Mouse (Mus musculus): ENCODE data around the gene Auh. TPM values are rescaled to one million over a fixed set of nuclear protein-coding genes. Genes with fewer than 3 reads are reported as not detected.

Auh gene
- total RNA-seq, 2 experiments from 2014 or later = 48.1 to 48.8 TPM

GRCm38 (mm10) chr13:52921966-52922365 is 7.5 kb downstream of the Auh start:
- no peak for DNase-seq

- no peak for DNase-seq
Observed at GRCm38 (mm10) chr13:52921065-52921825, 8.2 kb downstream of the Auh start.

DNA sequence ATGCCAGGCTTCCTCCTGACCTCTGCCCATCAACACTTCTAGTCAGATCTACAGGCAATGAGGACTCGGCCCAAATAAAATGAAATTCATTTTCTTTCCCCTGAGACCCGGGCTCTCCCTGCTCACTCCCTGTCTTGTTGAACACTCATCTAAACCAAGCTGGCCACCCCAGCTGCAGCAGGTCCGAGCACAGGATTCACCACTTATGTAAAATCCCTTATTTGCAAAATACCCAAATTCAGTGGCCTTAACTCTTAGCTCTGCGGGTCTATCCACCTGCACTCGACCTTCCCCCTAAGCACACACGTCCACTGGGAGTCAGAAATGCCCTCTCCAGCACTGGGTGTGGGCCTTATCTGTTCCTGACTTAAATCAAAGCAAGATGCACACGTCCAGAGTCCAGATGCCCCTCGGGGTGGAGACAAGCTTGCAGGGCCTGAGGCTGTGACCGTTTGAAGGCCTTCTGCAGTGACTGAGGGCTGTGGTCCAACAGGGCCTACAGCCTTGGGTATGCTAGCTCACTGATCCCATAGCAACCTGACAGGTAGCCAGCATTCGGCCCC is 9.6 kb downstream of the Auh start:
- no peak for DNase-seq

- DNase-seq = no peak
Observed at GRCm38 (mm10) chr13:52918333-52918732, 11.1 kb downstream of the Auh start.

GRCm38 (mm10) chr13:52914591-52915110 is 14.8 kb downstream of the Auh start:
- no peak for DNase-seq

DNA sequence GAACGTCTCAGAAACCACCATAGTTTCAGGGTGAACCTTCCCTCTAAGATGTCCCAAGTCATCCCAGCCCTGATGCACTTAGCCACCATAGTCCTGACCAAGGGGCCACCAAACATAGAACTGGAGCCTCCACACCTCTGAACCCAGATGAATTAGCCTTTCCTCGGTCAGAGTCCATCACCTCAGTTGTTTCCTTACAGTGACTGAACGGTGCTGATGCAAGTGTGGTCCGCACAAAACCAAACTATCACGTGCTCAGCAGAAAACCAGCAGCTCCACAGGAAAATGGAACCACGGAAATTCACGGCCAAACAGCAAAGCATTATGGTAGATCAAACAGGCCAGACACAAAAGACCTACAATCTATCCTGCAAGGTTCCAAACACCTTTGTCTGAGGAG is 15.6 kb downstream of the Auh start:
- DNase-seq = no peak

GRCm38 (mm10) chr13:52912495-52912894 is 17.0 kb downstream of the Auh start:
- DNase-seq = no peak

DNA sequence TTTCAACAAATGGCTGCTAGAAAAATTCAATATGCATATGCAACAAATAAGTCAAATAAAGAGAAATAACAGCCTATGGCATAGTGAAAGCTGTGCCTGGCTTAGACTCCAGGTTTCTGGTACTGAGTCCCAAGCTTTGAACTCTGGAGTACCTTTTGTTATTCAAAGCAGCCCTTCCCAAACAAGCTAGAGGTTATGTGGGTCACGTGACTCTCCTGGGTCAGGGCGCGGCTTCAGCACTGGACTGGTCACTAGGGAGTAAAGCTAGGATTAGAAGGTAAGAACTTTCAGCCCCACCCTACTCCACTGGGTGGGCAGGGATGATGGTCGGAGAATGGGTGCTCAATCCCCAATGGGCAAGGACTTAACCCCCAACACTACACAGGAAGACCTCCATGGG is 18.2 kb downstream of the Auh start:
- DNase-seq = no peak

DNA sequence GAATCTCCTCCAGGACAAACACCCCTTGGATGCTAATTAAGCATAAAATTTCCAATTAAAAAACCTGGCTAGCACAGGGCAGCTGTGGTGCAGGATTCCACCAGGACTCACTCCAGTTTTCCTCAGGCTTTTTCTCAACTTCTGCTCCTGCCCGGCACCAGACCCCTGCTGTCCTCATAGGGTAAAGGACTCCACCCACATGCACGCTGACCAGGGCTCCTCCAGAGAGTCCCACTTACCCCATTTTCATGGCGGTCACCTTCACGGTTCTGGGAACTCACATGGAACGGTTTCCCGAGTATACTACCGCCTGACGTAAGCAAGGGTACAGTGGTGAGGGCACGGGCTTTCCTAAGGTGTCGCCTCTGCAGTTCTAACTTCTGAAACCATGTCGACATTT is 23.2 kb downstream of the Auh start:
- no peak for DNase-seq

- no peak for DNase-seq
Observed at GRCm38 (mm10) chr13:52904175-52904574, 25.3 kb downstream of the Auh start.

GRCm38 (mm10) chr13:52903767-52904166 is 25.7 kb downstream of the Auh start:
- peak; percentile 28 for DNase-seq

GRCm38 (mm10) chr13:52902517-52902916 is 27.0 kb downstream of the Auh start:
- no peak for DNase-seq

DNA sequence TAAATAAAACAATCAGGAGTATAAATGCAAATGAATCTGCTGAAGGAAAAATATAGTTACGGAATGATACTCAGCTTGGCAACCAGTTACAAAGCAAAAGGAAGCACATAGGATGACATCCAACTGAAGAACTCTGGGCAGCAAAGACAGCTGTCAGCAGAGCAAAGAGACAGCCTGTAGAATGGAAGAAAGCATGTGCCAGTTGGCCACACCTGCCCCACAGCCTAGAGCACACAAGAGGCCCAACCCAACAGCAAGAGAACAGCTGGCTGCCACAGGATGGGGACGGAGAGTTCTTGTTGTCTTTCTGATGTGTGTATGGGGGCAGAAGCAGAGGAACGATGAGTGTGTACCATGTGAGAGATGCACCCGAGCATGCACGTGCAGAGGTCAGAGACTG is 29.8 kb downstream of the Auh start:
- no peak for DNase-seq

DNA sequence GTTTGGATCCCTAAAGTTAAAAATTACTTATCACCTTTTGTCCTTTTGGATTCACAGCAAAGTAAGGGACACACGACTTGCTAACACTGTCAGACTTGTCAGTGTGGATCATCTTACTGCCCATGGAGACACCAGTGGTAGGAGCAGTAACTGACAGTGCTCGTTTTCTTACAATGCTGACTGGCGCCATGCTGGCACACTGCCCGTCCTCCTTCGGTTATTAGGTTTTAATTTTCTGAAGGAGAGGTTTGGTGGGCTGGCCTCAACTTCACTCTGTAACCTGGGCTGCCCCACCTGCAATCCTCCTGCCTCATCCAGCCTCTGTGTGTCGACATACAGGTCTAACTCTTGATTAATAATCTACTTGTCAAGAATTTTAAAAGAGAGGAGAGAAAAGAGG is 31.7 kb downstream of the Auh start:
- no peak for DNase-seq

DNA sequence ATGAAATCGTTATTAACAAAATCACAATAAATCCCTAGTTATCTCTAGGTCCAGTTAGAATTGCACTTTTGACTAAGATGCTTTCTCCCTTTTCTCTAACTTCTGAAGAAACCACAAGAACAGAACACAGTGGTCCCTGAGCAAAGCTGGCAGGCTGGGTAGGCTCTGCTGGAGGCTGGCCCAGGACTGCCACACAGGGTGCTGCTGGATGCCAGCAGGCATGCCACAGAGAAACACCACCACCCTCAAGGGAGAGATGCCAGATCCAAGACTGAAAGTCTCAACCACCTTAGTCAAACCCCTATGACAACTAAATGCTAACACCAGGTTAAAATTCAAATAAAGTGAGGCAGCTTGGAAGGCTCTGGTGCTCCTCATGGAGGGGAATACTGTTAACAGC is 36.7 kb downstream of the Auh start:
- DNase-seq = no peak

DNA sequence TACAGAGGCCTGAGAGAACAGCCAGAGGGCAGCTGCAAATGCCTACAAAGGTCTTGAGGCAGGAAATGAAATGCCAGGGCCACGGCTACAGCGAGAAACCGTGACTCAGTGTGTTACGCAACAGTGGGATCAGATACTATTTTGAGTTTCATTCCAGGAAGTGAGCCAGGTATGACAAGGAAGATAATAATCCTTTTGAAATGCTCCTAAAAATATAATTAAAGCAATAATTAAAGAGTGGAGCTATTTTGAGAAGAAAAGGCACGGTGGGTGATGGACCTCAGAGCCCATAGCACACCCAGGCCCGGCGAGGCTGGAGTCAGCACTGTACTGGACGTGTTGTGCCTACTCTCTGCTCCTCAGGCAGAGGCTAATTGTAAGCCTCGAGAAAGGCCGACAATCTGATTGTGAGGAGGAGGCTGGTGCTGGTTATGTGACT is 37.4 kb downstream of the Auh start:
- DNase-seq = no peak

GRCm38 (mm10) chr13:52890313-52890712 is 39.2 kb downstream of the Auh start:
- DNase-seq = no peak

DNA sequence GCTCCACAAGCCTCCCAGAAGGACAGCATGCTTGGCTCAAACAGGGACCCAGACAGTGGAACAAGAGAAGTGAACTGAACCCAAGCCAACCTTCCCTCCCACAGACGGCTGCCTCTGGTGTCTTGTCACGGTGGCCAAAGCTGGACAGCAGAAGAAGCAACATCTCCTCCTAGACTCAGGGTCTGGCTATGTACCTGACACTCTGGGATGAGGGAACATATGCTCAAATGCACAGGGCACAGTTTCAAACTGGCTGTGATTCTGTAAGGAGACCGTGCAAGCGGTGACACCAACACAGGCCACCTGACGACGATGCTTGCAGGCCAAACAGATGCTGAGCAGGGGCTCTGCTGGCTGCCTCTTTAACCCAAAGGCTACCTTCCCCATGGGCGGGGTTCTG is 42.7 kb downstream of the Auh start:
- no peak for DNase-seq

DNA sequence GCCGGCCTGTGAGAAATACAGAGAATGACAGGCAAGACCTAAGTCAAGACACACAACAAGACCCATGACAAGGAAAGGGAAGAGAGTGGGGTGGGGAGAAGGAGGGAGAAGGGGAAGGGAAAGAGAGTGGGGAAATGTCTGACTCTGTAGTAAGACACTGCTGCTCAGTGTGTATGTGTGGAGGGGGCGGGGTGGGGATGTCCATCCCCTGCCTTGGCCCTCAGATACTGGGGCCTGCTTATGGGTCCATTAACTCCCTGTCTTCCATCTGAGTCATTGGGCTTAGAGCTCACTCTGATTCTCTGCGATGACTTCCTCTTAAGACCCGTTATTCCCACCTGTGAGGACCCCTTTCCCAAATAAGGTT is 45.5 kb downstream of the Auh start:
- DNase-seq = no peak

DNA sequence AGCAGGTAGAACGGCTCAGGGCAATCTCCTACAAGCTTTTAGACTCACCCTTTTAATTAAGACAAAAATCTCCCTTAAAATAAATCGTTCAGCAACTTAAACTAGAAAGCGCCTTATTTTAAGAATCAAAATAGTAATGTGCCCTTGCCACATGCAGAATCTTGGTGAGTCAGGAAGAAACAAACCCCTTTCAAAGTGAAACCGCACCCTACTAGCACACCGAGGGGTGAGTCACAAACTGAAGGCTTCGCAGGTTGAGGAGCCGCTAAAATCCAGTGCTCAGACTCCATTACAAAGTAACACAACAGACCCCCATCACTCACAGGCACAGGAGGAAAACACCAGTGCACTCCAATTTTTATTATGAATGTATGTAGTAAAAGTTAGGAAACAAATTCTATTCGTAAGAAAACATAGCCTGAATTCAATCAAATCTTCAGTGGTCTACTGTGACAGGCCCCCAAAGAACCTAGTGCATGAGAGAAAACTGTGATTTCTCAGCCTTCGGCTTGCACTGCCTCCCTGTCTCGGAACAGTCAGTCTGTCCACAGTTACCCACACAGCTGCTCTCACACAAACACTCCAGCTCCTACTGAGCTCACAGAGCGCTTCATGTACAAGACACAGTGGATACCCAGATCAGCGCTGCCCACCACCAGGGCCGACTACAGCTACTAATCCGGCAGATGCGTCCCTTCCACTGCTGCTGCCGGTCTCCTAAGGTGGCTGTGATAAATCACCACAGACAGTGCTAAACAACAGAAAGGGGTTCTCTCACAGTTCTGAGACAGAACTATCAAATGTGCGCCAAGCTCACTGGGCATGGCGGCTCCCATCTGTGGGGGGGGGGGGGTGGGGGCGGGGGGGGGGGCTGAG is 46.2 kb downstream of the Auh start:
- no peak for DNase-seq

- peak; percentile 31 for DNase-seq
Observed at GRCm38 (mm10) chr13:52880386-52880785, 49.1 kb downstream of the Auh start.

GRCm38 (mm10) chr13:52879918-52880317 is 49.6 kb downstream of the Auh start:
- DNase-seq = peak; percentile 30

- DNase-seq = no peak
Observed at GRCm38 (mm10) chr13:52879291-52879690, 50.2 kb downstream of the Auh start.
